Mouse (Mus musculus) liver, embryonic 15.5 days (tissue): ENCODE results near the gene Rundc1. TPM values are rescaled to one million over a fixed set of nuclear protein-coding genes. Genes with fewer than 3 reads are reported as not detected.
"Not testable (repeated sequence)": the region's sequence is repeated elsewhere in the genome, so short reads cannot be mapped to it uniquely, and the experiment has no call there.

Source experiments
- ATAC-seq: fragments of 200-750 bp; cut with Nextera tagmentation; 2 replicates; pipeline ENCODE4 v1.8.0; 2017; ENCODE audit warnings: moderate number of reproducible peaks, mild to moderate bottlenecking, moderate library complexity; ENCODE audit not compliant: insufficient read depth
- H3K27ac ChIP-seq: fragments of 300-500 bp; sonication (generic); replicated peaks from 2 replicates; pipeline ENCODE4 v1.5.1; 2015; ENCODE audit warnings: mild to moderate bottlenecking, inconsistent platforms
- H3K27me3 ChIP-seq: fragments of 300-500 bp; sonication (generic); 2 replicates; pipeline ENCODE4 v1.6.1; 2015; ENCODE audit warnings: mild to moderate bottlenecking, inconsistent platforms
- H3K36me3 ChIP-seq: fragments of 300-500 bp; sonication (generic); replicated peaks from 2 replicates; pipeline ENCODE4 v1.6.1; 2015; ENCODE audit warnings: moderate library complexity, mild to moderate bottlenecking, inconsistent platforms
- H3K4me1 ChIP-seq: fragments of 300-500 bp; sonication (generic); replicated peaks from 2 replicates; pipeline ENCODE4 v1.6.1; 2015; ENCODE audit warnings: inconsistent platforms
- H3K4me2 ChIP-seq: fragments of 300-500 bp; sonication (generic); 2 replicates; pipeline ENCODE4 v1.6.1; 2015; ENCODE audit warnings: moderate library complexity, mild to moderate bottlenecking, inconsistent platforms
- H3K4me3 ChIP-seq: fragments of 300-500 bp; sonication (generic); replicated peaks from 2 replicates; pipeline ENCODE4 v1.5.1; 2015; ENCODE audit warnings: mild to moderate bottlenecking, inconsistent platforms
- H3K9ac ChIP-seq: fragments of 300-500 bp; sonication (generic); 2 replicates; pipeline ENCODE4 v1.6.1; 2015; ENCODE audit warnings: moderate library complexity, mild to moderate bottlenecking, inconsistent platforms
- H3K9me3 ChIP-seq: fragments of 300-500 bp; sonication (generic); replicated peaks from 2 replicates; pipeline ENCODE4 v1.6.1; 2016; ENCODE audit warnings: inconsistent platforms
- WGBS: fragments of 180-500 bp; shearing (Covaris S2); methylation state at CpG from one replicate; pipeline ENCODE4 v1.1.7; 2015; ENCODE audit warnings: mixed read lengths; ENCODE audit not compliant: insufficient replicate concordance; 5-methylcytosine and 5-hydroxymethylcytosine counted together
- polyA plus RNA-seq: library from polyadenylated mRNA; unstranded; fragments of >200 nt; fragmentation: Nextera tagmentation; extraction: Ambion mirVana; gene quantifications from 2 replicates; pipeline ENCODE4 v1.2.1, GENCODE M21; 2015

The Rundc1 gene
- polyA plus RNA-seq, 1 experiment from 2014 or later, result 5.7 TPM

GRCm38 (mm10) chr11:101467477-101468262 lies 42.8 kb downstream of the Rundc1 start:
- Histone ChIP-seq H3K4me1 (peaks cover 64% of the 10 kb centered on the region), H3K27me3 (peaks cover 89% of the 10 kb centered on the region), H3K9me3 (no peaks in the 10 kb centered on the region), H3K4me3 (peak overlapping the region; percentile 65), H3K9ac (peak overlapping the region; percentile 54), H3K36me3 (no peaks in the 10 kb centered on the region), H3K4me2 (peak overlapping the region; percentile 94), H3K27ac (no peak overlapping the region)
- peak; percentile 70 for ATAC-seq
- WGBS, result under 1% methylated on average over 53 of the region's 54 CpGs

- Histone ChIP-seq H3K9me3 (no peaks in the 10 kb centered on the region), H3K4me1 (peaks cover 58% of the 10 kb centered on the region), H3K27me3 (peaks cover 95% of the 10 kb centered on the region), H3K9ac (peak overlapping the region; percentile 54), H3K36me3 (no peaks in the 10 kb centered on the region), H3K4me2 (peak overlapping the region; percentile 94), H3K27ac (no peak overlapping the region), H3K4me3 (peak overlapping the region; percentile 65)
- no peak for ATAC-seq
- whole genome bisulfite sequencing, result under 1% methylated on average over 30 of the region's 31 CpGs
Observed at GRCm38 (mm10) chr11:101468263-101468688, 43.4 kb downstream of the Rundc1 start.

DNA sequence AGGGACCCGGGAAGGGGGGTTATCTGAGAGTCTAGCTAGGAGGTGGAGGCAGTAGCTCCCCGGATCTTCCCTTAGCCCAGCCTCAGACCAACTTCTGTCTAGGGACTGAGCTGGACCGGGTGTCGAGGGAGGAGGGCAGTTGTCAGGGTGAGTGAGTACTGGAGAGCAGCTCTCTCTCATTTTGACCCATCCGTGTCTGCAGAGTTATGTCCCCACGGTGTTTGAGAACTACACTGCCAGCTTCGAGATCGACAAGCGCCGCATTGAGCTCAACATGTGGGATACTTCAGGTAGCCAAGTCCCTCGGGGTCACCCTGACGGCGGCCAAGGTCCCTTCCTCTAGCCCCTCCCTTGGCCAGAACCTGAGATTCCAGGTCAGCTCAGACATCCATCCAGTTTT lies 43.8 kb downstream of the Rundc1 start:
- 0 out of 2 replicates have a peak overlapping the region, but pooled peaks have one; percentile 54 for H3K9ac ChIP-seq
- H3K36me3 ChIP-seq, result no peaks in the 10 kb centered on the region
- no peaks in the 10 kb centered on the region for H3K9me3 ChIP-seq
- peak overlapping the region; percentile 65 for H3K4me3 ChIP-seq
- ATAC-seq, result no peak
- peak overlapping the region; percentile 94 for H3K4me2 ChIP-seq
- H3K4me1 ChIP-seq, result peaks cover 53% of the 10 kb centered on the region
- no peak overlapping the region for H3K27ac ChIP-seq
- WGBS, result 10% methylated on average over 13 of the region's 13 CpGs
- peaks cover 93% of the 10 kb centered on the region for H3K27me3 ChIP-seq

DNA sequence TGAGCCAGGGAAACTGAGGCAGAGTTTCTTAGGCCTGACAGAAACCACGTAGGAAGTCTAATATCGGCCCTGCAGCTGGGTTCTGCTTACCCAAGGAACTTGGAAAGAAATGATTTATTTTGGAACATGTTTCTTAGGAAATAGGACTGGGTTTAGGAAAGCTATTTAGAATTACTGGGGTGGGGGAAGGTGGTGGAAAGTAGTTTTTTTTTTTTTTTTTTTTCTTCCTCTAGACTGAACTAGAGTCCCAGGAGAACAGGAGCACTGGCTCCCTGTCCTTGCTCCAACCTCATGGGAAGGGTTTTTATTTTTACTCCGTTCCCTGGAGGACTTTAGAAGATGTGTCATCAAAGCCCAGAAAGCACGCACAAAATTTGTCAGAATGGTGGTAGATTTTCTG lies 44.3 kb downstream of the Rundc1 start:
- peaks cover 91% of the 10 kb centered on the region for H3K27me3 ChIP-seq
- H3K4me2 ChIP-seq, result peak overlapping the region; percentile 94; the same call in 1 of the 2 replicates
- peaks cover 49% of the 10 kb centered on the region for H3K4me1 ChIP-seq
- no peaks in the 10 kb centered on the region for H3K9me3 ChIP-seq
- H3K4me3 ChIP-seq, result no peak overlapping the region
- H3K27ac ChIP-seq, result no peak overlapping the region
- ATAC-seq, result no peak
- 61% methylated on average over 4 of the region's 4 CpGs for WGBS
- H3K36me3 ChIP-seq, result no peaks in the 10 kb centered on the region
- no peak overlapping the region for H3K9ac ChIP-seq

- Histone ChIP-seq H3K4me3 (no peak overlapping the region), H3K27me3 (peaks cover 85% of the 10 kb centered on the region), H3K36me3 (no peaks in the 10 kb centered on the region), H3K27ac (no peak overlapping the region), H3K4me1 (peaks cover 38% of the 10 kb centered on the region), H3K9me3 (no peaks in the 10 kb centered on the region), H3K9ac (no peak overlapping the region), H3K4me2 (no peak overlapping the region)
- ATAC-seq, result no peak
- WGBS, result 61% methylated on average over 7 of the region's 7 CpGs
Observed at GRCm38 (mm10) chr11:101470206-101470605, 45.3 kb downstream of the Rundc1 start.

DNA sequence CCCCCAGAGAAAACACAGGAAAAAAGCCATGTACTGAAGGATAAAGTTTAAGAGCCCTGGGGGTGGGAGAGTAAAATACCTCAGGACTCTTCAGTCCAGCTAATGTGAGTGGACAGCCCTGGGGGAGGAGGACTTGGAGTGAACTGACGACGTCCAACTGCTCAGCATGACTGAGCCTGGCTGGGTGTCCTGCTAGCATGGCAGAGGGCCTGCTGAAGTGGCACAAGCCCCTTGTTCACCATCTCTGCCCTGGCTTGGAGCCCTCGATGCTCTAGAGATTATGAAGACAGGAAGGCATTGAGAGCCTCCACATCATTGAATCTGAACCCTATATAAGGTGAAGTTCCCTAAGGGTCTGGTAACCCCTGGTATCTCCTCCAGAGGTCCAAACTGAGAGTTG lies 47.0 kb downstream of the Rundc1 start:
- Histone ChIP-seq H3K4me3 (no peak overlapping the region), H3K4me1 (peaks cover 22% of the 10 kb centered on the region), H3K27ac (no peak overlapping the region), H3K36me3 (no peaks in the 10 kb centered on the region), H3K9ac (no peak overlapping the region), H3K9me3 (no peaks in the 10 kb centered on the region), H3K27me3 (peaks cover 67% of the 10 kb centered on the region), H3K4me2 (no peak overlapping the region)
- WGBS, result 62% methylated on average over 3 of the region's 3 CpGs
- no peak for ATAC-seq

DNA sequence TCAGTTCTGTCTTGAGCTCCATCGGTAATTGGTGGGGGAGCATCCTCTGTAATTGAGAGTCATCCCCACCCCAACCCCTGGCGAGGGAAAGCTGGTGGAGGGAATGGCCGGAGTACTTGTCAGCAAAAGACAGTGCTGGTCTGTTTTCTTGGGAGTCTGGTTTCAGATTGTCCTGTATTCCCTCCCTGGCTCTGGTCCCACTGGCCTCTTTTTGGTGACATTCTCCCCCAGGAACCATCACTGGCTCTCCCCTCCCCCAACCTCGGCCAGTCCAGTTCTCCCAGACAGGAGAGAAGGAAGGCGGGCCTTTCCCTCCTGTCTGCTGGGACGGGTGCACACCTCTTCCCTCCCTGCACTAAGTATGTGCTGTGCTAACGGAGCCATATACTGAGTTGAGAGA lies 47.5 kb downstream of the Rundc1 start:
- Histone ChIP-seq H3K4me1 (peaks cover 18% of the 10 kb centered on the region), H3K4me2 (no peak overlapping the region), H3K9me3 (no peaks in the 10 kb centered on the region), H3K9ac (no peak overlapping the region), H3K36me3 (no peaks in the 10 kb centered on the region), H3K27me3 (peaks cover 63% of the 10 kb centered on the region), H3K4me3 (no peak overlapping the region), H3K27ac (no peak overlapping the region)
- 51% methylated on average over 7 of the region's 7 CpGs for WGBS
- no peak for ATAC-seq

DNA sequence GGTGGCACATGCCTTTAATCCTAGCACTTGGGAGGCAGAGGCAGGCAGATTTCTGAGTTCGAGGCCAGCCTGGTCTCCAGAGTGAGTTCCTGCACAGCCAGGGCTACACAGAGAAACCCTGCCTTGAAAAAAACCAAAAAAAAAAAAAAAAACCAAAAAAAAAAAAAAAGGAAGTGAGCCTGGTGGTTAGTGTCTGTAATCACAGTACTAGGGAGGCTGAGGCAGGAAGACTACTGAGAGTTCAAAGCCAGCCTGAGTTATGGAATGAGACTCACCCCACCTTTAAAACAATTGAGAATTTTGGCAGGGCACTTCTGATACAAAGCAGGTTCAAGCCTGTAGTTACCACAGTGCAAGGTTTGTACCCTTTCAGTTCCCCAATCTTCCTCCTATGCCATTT lies 48.8 kb downstream of the Rundc1 start:
- WGBS, result 42% methylated on average over 1 of the region's 1 CpGs
- H3K4me1 ChIP-seq, H3K27ac ChIP-seq, H3K9me3 ChIP-seq, H3K36me3 ChIP-seq, ATAC-seq, H3K4me3 ChIP-seq, H3K4me2 ChIP-seq, H3K9ac ChIP-seq: not testable (repeated sequence)
- peaks cover 50% of the 10 kb centered on the region for H3K27me3 ChIP-seq

- peaks cover 5% of the 10 kb centered on the region for H3K4me1 ChIP-seq
- no peaks in the 10 kb centered on the region for H3K36me3 ChIP-seq
- 66% methylated on average over 5 of the region's 5 CpGs for WGBS
- no peak overlapping the region for H3K4me3 ChIP-seq
- no peak overlapping the region for H3K9ac ChIP-seq
- peaks cover 48% of the 10 kb centered on the region for H3K27me3 ChIP-seq
- ATAC-seq, result no peak
- H3K4me2 ChIP-seq, result no peak overlapping the region
- H3K27ac ChIP-seq, result no peak overlapping the region
- no peaks in the 10 kb centered on the region for H3K9me3 ChIP-seq
Observed at GRCm38 (mm10) chr11:101474298-101474697, 49.4 kb downstream of the Rundc1 start.

DNA sequence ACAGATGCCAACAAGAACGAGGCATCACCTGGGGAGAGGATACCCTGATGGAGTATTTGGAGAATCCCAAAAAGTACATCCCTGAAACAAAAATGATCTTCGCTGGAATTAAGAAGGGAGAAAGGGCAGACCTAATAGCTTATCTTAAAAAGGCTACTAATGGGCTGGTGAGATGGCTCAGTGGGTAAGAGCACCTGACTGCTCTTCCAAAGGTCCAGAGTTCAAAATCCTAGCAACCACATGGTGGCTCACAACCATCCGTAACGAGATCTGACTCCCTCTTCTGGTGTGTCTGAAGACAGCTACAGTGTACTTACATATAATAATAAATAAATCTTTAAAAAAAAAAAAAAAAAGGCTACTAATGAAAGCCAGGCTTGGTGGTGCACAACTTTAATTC lies 51.5 kb downstream of the Rundc1 start:
- H3K27ac ChIP-seq, H3K4me2 ChIP-seq, H3K36me3 ChIP-seq, H3K9me3 ChIP-seq, H3K9ac ChIP-seq, ATAC-seq, H3K4me3 ChIP-seq: not testable (repeated sequence)
- H3K4me1 ChIP-seq, result peaks cover 15% of the 10 kb centered on the region
- peaks cover 34% of the 10 kb centered on the region for H3K27me3 ChIP-seq
- WGBS, result 60% methylated on average over 4 of the region's 4 CpGs

GRCm38 (mm10) chr11:101477194-101477551 lies 52.3 kb downstream of the Rundc1 start:
- Histone ChIP-seq H3K36me3 (no peaks in the 10 kb centered on the region), H3K9me3 (no peaks in the 10 kb centered on the region), H3K4me1 (peaks cover 15% of the 10 kb centered on the region), H3K4me3 (no peak overlapping the region), H3K4me2 (no peak overlapping the region), H3K9ac (no peak overlapping the region), H3K27ac (no peak overlapping the region), H3K27me3 (peaks cover 27% of the 10 kb centered on the region)
- 53% methylated on average over 4 of the region's 4 CpGs for WGBS
- no peak for ATAC-seq
